Mouse (Mus musculus) hindbrain, embryonic 15.5 days (tissue): Measurements from ENCODE around the gene Smco3. TPM values are rescaled to one million over a fixed set of nuclear protein-coding genes. Genes with fewer than 3 reads are reported as not detected.

Experiments
- ATAC-seq: fragments of 200-750 bp; cut with Nextera tagmentation; 2 replicates; pipeline ENCODE4 v1.8.0; 2017; ENCODE audit warnings: low read depth, moderate number of reproducible peaks, moderate TSS enrichment; ENCODE audit not compliant: low FRiP score
- H3K27ac ChIP-seq: fragments of 300-500 bp; sonication (generic); replicated peaks from 2 replicates; pipeline ENCODE4 v1.5.1; 2015; ENCODE audit warnings: mild to moderate bottlenecking, inconsistent platforms
- H3K27me3 ChIP-seq: fragments of 300-500 bp; sonication (generic); 2 replicates; pipeline ENCODE4 v1.6.1; 2015; ENCODE audit warnings: control low read depth, inconsistent platforms
- H3K36me3 ChIP-seq: fragments of 300-500 bp; sonication (generic); 2 replicates; pipeline ENCODE4 v1.6.1; 2015; ENCODE audit warnings: control low read depth, inconsistent platforms
- H3K4me1 ChIP-seq: fragments of 300-500 bp; sonication (generic); replicated peaks from 2 replicates; pipeline ENCODE4 v1.6.1; 2015; ENCODE audit warnings: control low read depth, inconsistent platforms
- H3K4me2 ChIP-seq: fragments of 300-500 bp; sonication (generic); 2 replicates; pipeline ENCODE4 v1.6.1; 2015; ENCODE audit warnings: moderate library complexity, mild to moderate bottlenecking, inconsistent platforms
- H3K4me3 ChIP-seq: fragments of 300-500 bp; sonication (generic); 2 replicates; pipeline ENCODE4 v1.5.1; 2015; ENCODE audit warnings: mild to moderate bottlenecking, inconsistent platforms
- H3K9ac ChIP-seq: fragments of 300-500 bp; sonication (generic); 2 replicates; pipeline ENCODE4 v1.6.1; 2015; ENCODE audit warnings: inconsistent platforms
- H3K9me3 ChIP-seq: fragments of 300-500 bp; sonication (generic); 2 replicates; pipeline ENCODE4 v1.6.1; 2016; ENCODE audit warnings: control low read depth, inconsistent platforms
- WGBS: fragments of 180-500 bp; shearing (Covaris S2); methylation state at CpG from one replicate; pipeline ENCODE4 v1.1.7; 2015; 5-methylcytosine and 5-hydroxymethylcytosine counted together
- polyA plus RNA-seq: library from polyadenylated mRNA; unstranded; fragments of >200 nt; fragmentation: Nextera tagmentation; extraction: Ambion mirVana; gene quantifications from 2 replicates; pipeline ENCODE4 v1.2.1, GENCODE M21; 2015

Gene Smco3
- polyA plus RNA-seq, 1 experiment from 2014 or later = 1.4 TPM

DNA sequence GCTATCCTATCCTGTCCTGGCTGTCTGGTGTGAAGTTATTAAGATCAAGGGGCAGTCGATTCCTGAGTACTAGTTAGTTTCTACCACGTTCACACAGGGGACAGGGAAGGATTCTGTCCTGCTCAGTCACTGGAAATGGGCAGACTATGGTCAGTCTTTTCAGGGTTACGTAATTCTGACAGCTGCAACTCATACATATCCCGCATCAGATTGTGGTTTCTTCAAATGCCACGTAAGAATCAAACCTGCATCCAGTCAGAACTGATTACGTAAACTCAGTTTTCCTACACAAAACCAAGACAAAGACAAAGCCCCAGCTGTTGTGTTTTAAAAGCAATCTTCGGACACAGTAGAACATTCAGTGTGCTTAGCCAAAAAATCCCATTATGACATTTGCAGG is 19.9 kb downstream of the Smco3 start:
- no peak for ATAC-seq
- no peak overlapping the region for H3K4me2 ChIP-seq
- no peaks in the 10 kb centered on the region for H3K4me1 ChIP-seq
- 94% methylated on average over 7 of the region's 7 CpGs for WGBS
- H3K9me3 ChIP-seq = no peaks in the 10 kb centered on the region
- no peak overlapping the region for H3K27ac ChIP-seq
- H3K9ac ChIP-seq = no peak overlapping the region
- peaks cover 65% of the 10 kb centered on the region for H3K36me3 ChIP-seq
- H3K27me3 ChIP-seq = no peaks in the 10 kb centered on the region
- no peak overlapping the region for H3K4me3 ChIP-seq

DNA sequence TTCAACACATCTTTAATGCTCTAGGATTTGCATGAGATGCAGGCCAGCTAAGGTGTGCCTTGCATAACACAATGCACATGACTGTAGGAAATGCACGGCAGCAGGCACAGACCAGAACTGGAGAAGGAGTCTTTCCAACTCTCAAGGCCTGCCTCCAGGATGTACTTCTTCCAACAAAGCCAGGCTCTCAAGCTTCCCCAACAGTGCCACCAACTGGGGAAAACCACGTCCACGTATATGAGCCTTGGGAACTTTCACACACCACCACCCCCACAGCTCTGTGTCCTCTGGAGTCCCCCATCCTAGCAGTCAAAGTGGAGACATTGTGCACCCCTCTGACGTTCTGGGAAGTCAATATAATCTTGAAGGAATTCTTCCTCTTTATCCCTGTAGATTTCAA is 22.1 kb downstream of the Smco3 start:
- Histone ChIP-seq H3K9ac (no peak overlapping the region), H3K27me3 (no peaks in the 10 kb centered on the region), H3K9me3 (no peaks in the 10 kb centered on the region), H3K4me1 (peaks cover 13% of the 10 kb centered on the region), H3K36me3 (peaks cover 43% of the 10 kb centered on the region), H3K4me3 (no peak overlapping the region), H3K4me2 (no peak overlapping the region), H3K27ac (no peak overlapping the region)
- no peak for ATAC-seq
- WGBS = 42% methylated on average over 4 of the region's 4 CpGs

DNA sequence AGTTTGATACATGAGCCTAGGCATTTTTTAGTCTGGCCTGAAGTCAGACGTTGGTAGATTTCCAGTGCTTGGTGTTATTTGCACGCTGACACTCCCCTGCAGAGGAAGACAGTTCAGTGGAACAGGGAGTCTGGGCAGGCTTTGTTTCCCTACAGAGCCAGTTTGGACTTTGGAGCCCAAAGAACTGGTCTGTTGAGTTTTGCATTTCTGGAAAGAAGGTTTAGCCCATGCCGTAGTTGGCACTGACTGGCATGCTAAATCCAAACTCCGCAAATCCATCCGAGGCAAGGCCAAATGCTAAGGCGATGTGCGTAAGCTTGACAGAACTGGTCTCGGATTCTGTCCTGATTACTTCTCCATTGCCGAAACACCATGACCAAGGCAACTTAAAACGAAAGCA is 24.1 kb downstream of the Smco3 start:
- H3K9ac ChIP-seq = no peak overlapping the region
- H3K4me1 ChIP-seq = peaks cover 19% of the 10 kb centered on the region
- peaks cover 25% of the 10 kb centered on the region for H3K36me3 ChIP-seq
- no peak for ATAC-seq
- no peak overlapping the region for H3K27ac ChIP-seq
- H3K27me3 ChIP-seq = no peaks in the 10 kb centered on the region
- no peak overlapping the region for H3K4me2 ChIP-seq
- WGBS = 89% methylated on average over 10 of the region's 10 CpGs
- no peak overlapping the region for H3K4me3 ChIP-seq
- H3K9me3 ChIP-seq = no peaks in the 10 kb centered on the region

GRCm38 (mm10) chr6:136809673-136810072 is 25.6 kb downstream of the Smco3 start:
- no peak overlapping the region for H3K27ac ChIP-seq
- H3K9ac ChIP-seq = no peak overlapping the region
- H3K4me2 ChIP-seq = peak overlapping the region; percentile 97
- 83% methylated on average over 13 of the region's 13 CpGs for WGBS
- no peaks in the 10 kb centered on the region for H3K9me3 ChIP-seq
- no peak for ATAC-seq
- H3K4me1 ChIP-seq = peaks cover 27% of the 10 kb centered on the region
- peak overlapping the region; percentile 95; the same call in 1 of the 2 replicates for H3K4me3 ChIP-seq
- peaks cover 19% of the 10 kb centered on the region for H3K36me3 ChIP-seq
- H3K27me3 ChIP-seq = no peaks in the 10 kb centered on the region

GRCm38 (mm10) chr6:136809077-136809476 is 26.2 kb downstream of the Smco3 start:
- Histone ChIP-seq H3K9ac (peak overlapping the region; percentile 70), H3K4me1 (peaks cover 27% of the 10 kb centered on the region), H3K27me3 (no peaks in the 10 kb centered on the region), H3K27ac (no peak overlapping the region), H3K4me3 (peak overlapping the region; percentile 95), H3K9me3 (no peaks in the 10 kb centered on the region), H3K4me2 (peak overlapping the region; percentile 97), H3K36me3 (peaks cover 13% of the 10 kb centered on the region)
- no peak for ATAC-seq
- 43% methylated on average over 14 of the region's 14 CpGs for WGBS

GRCm38 (mm10) chr6:136808631-136809046 is 26.6 kb downstream of the Smco3 start:
- Histone ChIP-seq H3K9ac (peak overlapping the region; percentile 70), H3K4me1 (peaks cover 27% of the 10 kb centered on the region), H3K9me3 (no peaks in the 10 kb centered on the region), H3K4me3 (peak overlapping the region; percentile 95), H3K27me3 (no peaks in the 10 kb centered on the region), H3K27ac (peak overlapping the region; percentile 75), H3K4me2 (peak overlapping the region; percentile 97), H3K36me3 (peaks cover 11% of the 10 kb centered on the region)
- peak; percentile 7; the same call in 1 of the 2 replicates for ATAC-seq
- under 1% methylated on average over 28 of the region's 28 CpGs for WGBS

DNA sequence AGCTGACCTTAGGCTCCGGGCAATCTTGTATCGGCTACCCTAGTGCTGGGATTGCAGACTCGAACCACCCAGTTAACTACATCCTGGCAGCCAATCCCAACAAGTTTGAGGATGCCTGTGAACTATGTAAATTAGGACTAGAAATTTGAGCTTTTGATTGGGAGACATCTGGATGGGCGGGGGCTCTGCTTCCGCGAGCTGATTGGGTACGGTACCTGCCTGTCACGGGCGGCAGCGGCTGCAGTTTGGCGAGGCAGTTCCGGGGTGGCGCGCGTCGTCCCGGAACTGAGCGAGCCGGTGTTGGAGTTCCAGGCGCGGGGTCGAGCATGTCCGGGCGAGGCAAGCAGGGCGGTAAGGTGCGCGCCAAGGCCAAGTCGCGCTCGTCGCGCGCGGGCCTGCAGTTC is 27.2 kb downstream of the Smco3 start, which contains the start of gene H2afj:
H2afj (plus strand) TSS at position 231 of the 404 bp plus-strand sequence.
- Histone ChIP-seq H3K4me1 (peaks cover 33% of the 10 kb centered on the region), H3K27me3 (no peaks in the 10 kb centered on the region), H3K9ac (peak within 1 kb of the TSS; percentile 70), H3K9me3 (no peaks in the 10 kb centered on the region), H3K4me2 (peak within 1 kb of the TSS; percentile 97), H3K36me3 (peaks cover 7% of the 10 kb centered on the region), H3K4me3 (peak within 1 kb of the TSS; percentile 95), H3K27ac (peak within 1 kb of the TSS; percentile 75)
- peak; percentile 88 for ATAC-seq
- WGBS = under 1% methylated on average over 34 of the region's 34 CpGs

- Histone ChIP-seq H3K4me2 (peak overlapping the region; percentile 97), H3K27ac (peak overlapping the region; percentile 75), H3K4me1 (peaks cover 36% of the 10 kb centered on the region), H3K9ac (no peak overlapping the region), H3K36me3 (peaks cover 5% of the 10 kb centered on the region), H3K4me3 (peak overlapping the region; percentile 95), H3K9me3 (no peaks in the 10 kb centered on the region), H3K27me3 (no peaks in the 10 kb centered on the region)
- peak; percentile 9 for ATAC-seq
- WGBS = 29% methylated on average over 18 of the region's 18 CpGs
Observed at GRCm38 (mm10) chr6:136807395-136808013, 27.7 kb downstream of the Smco3 start.

GRCm38 (mm10) chr6:136806819-136807218 is 28.4 kb downstream of the Smco3 start:
- no peaks in the 10 kb centered on the region for H3K27me3 ChIP-seq
- no peak overlapping the region for H3K4me3 ChIP-seq
- H3K4me1 ChIP-seq = peaks cover 36% of the 10 kb centered on the region
- H3K27ac ChIP-seq = no peak overlapping the region
- H3K9me3 ChIP-seq = no peaks in the 10 kb centered on the region
- 70% methylated on average over 5 of the region's 5 CpGs for WGBS
- H3K9ac ChIP-seq = no peak overlapping the region
- no peak overlapping the region for H3K4me2 ChIP-seq
- no peak for ATAC-seq
- H3K36me3 ChIP-seq = no peaks in the 10 kb centered on the region

DNA sequence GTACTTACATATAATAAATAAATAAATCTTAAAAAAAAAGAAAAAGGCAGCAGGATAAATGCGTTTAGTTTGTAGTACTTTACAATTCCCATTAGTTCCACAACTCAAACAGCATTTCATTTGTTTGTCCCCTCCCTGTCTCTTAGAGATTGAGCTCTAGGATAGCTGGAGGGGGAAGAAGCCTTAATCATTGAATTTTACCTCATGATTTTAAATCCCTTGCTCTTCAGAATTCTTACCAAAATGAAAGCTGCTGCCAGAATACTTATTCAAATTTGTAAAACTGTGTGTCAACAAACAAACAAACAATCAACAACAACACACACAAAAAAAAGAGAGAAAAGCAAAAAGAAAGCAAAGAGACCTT is 29.9 kb downstream of the Smco3 start:
- H3K9ac ChIP-seq = no peak overlapping the region
- no peak overlapping the region for H3K4me2 ChIP-seq
- no peak overlapping the region for H3K4me3 ChIP-seq
- peaks cover 36% of the 10 kb centered on the region for H3K4me1 ChIP-seq
- H3K36me3 ChIP-seq = no peaks in the 10 kb centered on the region
- no peak for ATAC-seq
- no peaks in the 10 kb centered on the region for H3K27me3 ChIP-seq
- H3K9me3 ChIP-seq = no peaks in the 10 kb centered on the region
- WGBS = 83% methylated on average over 1 of the region's 1 CpGs
- H3K27ac ChIP-seq = no peak overlapping the region

GRCm38 (mm10) chr6:136804705-136805408 is 30.4 kb downstream of the Smco3 start:
- no peaks in the 10 kb centered on the region for H3K27me3 ChIP-seq
- H3K4me3 ChIP-seq = peak overlapping the region; percentile 77
- H3K4me2 ChIP-seq = peak overlapping the region; percentile 75
- no peaks in the 10 kb centered on the region for H3K9me3 ChIP-seq
- peak overlapping the region; percentile 100 for H3K27ac ChIP-seq
- 33% methylated on average over 9 of the region's 9 CpGs for WGBS
- no peaks in the 10 kb centered on the region for H3K36me3 ChIP-seq
- no peak for ATAC-seq
- peaks cover 36% of the 10 kb centered on the region for H3K4me1 ChIP-seq
- peak overlapping the region; percentile 23 for H3K9ac ChIP-seq

- ATAC-seq = peak; percentile 76
- H3K4me1 ChIP-seq = peaks cover 27% of the 10 kb centered on the region
- H3K4me3 ChIP-seq = peak within 1 kb of the TSS; percentile 77
- under 1% methylated on average over 50 of the region's 50 CpGs for WGBS
- H3K27ac ChIP-seq = peak within 1 kb of the TSS; percentile 100
- H3K4me2 ChIP-seq = peak within 1 kb of the TSS; percentile 75
- no peaks in the 10 kb centered on the region for H3K36me3 ChIP-seq
- H3K9ac ChIP-seq = peak within 1 kb of the TSS; percentile 93
- no peaks in the 10 kb centered on the region for H3K27me3 ChIP-seq
- H3K9me3 ChIP-seq = no peaks in the 10 kb centered on the region
Observed at GRCm38 (mm10) chr6:136803739-136804633, 31.3 kb downstream of the Smco3 start, which contains the start of gene Hist4h4. Gene Hist4h4, minus strand, starts transcription at chr6:136804415.
